Mouse (Mus musculus) spleen, adult 12 weeks (tissue): ENCODE data around the gene Ttll7.
A peak's percentile ranks its signal among the peaks of the same experiment; 100 is the strongest.

Experiments
- DNase-seq: peaks from one replicate; pipeline ENCODE4 v3.0.0; 2022; ENCODE audit warnings: low spot score

Ttll7 gene

GRCm38 (mm10) chr3:146914798-146915197 is 62.6 kb downstream of the Ttll7 start:
- peak; percentile 42 for DNase-seq

- DNase-seq: no peak
Measured at GRCm38 (mm10) chr3:146917891-146918290, 65.7 kb downstream of the Ttll7 start.

GRCm38 (mm10) chr3:146918323-146918722 is 66.2 kb downstream of the Ttll7 start:
- DNase-seq: no peak

- DNase-seq: no peak
Measured at GRCm38 (mm10) chr3:146927311-146928015, 75.3 kb downstream of the Ttll7 start.

GRCm38 (mm10) chr3:146928141-146928540 is 76.0 kb downstream of the Ttll7 start:
- no peak for DNase-seq

- no peak for DNase-seq
Measured at GRCm38 (mm10) chr3:146929011-146929410, 76.8 kb downstream of the Ttll7 start.

- no peak for DNase-seq
Measured at GRCm38 (mm10) chr3:146931190-146931589, 79.0 kb downstream of the Ttll7 start.

GRCm38 (mm10) chr3:146932506-146932905 is 80.3 kb downstream of the Ttll7 start:
- no peak for DNase-seq

- no peak for DNase-seq
Measured at GRCm38 (mm10) chr3:146936888-146937287, 84.7 kb downstream of the Ttll7 start.

GRCm38 (mm10) chr3:146939391-146940250 is 87.5 kb downstream of the Ttll7 start:
- DNase-seq: no peak

- no peak for DNase-seq
Measured at GRCm38 (mm10) chr3:146943101-146943500, 90.9 kb downstream of the Ttll7 start.

- DNase-seq: no peak
Measured at GRCm38 (mm10) chr3:146945342-146945741, 93.2 kb downstream of the Ttll7 start.

GRCm38 (mm10) chr3:146945887-146946286 is 93.7 kb downstream of the Ttll7 start:
- peak; percentile 34 for DNase-seq

GRCm38 (mm10) chr3:146946641-146947040 is 94.5 kb downstream of the Ttll7 start:
- DNase-seq: no peak

GRCm38 (mm10) chr3:146956792-146957191 is 104.6 kb downstream of the Ttll7 start:
- DNase-seq: no peak

GRCm38 (mm10) chr3:146962838-146963237 is 110.7 kb downstream of the Ttll7 start:
- no peak for DNase-seq

GRCm38 (mm10) chr3:146964384-146964783 is 112.2 kb downstream of the Ttll7 start:
- DNase-seq: no peak

- no peak for DNase-seq
Measured at GRCm38 (mm10) chr3:146967242-146967641, 115.1 kb downstream of the Ttll7 start.

GRCm38 (mm10) chr3:146967834-146968233 is 115.7 kb downstream of the Ttll7 start:
- no peak for DNase-seq

GRCm38 (mm10) chr3:146978272-146978671 is 126.1 kb downstream of the Ttll7 start:
- DNase-seq: no peak

- no peak for DNase-seq
Measured at GRCm38 (mm10) chr3:146993834-146994669, 141.9 kb downstream of the Ttll7 start.

- DNase-seq: no peak
Measured at GRCm38 (mm10) chr3:146994670-146995415, 142.7 kb downstream of the Ttll7 start.
